Comparison of ENCODE assay signal across 15 mouse cellular contexts in genomic region chr16:87654016-87654575, GRCm38 (mm10). TPM values are rescaled to one million over a fixed set of nuclear protein-coding genes. Genes with fewer than 3 reads are reported as not detected.
DNase-seq lines count a peak whose midpoint lies in the region; ATAC-seq and TF ChIP-seq lines count a peak whose summit lies in the region.
"Had no signal": no experiment of that assay in that cellular context is flagged by ENCODE, and none has a peak within 500 bp of the region (broad histone marks: within the 10 kb centered on the region; RNA-seq: fewer than 3 reads in every experiment).

No protein-coding gene starts in this region.

- H3K27me3 ChIP-seq in intestine, embryonic 15.5 days (replicated peaks) = no peaks in the 10 kb centered on the region
- H3K27me3 ChIP-seq in intestine, embryonic 16.5 days (replicated peaks; ENCODE audit: control insufficient read depth, insufficient read depth, low read length) = no peaks in the 10 kb centered on the region
- H3K27me3 ChIP-seq in liver, embryonic 12.5 days (replicated peaks) = no peaks in the 10 kb centered on the region
- no peaks in the 10 kb centered on the region for H3K27me3 ChIP-seq in thymus, adult 2 months (ENCODE audit: control insufficient read depth, insufficient read depth, low read length)
- H3K27me3 ChIP-seq: embryonic facial prominence, embryonic 12.5 days; liver, embryonic 15.5 days had no signal

- H3K36me3 ChIP-seq in intestine, embryonic 15.5 days = no peaks in the 10 kb centered on the region
- H3K36me3 ChIP-seq in intestine, embryonic 16.5 days (ENCODE audit: control insufficient read depth, insufficient read depth, low read length) = no peaks in the 10 kb centered on the region
- no peaks in the 10 kb centered on the region for H3K36me3 ChIP-seq in liver, embryonic 12.5 days
- no peaks in the 10 kb centered on the region for H3K36me3 ChIP-seq in thymus, adult 2 months (ENCODE audit: control insufficient read depth, insufficient read depth, low read length)
- H3K36me3 ChIP-seq: embryonic facial prominence, embryonic 12.5 days; forebrain, embryonic 10.5 days; liver, embryonic 15.5 days; midbrain, embryonic 10.5 days had no signal

- no peak overlapping the region for H3K4me2 ChIP-seq in intestine, embryonic 15.5 days (replicated peaks)
- no peak overlapping the region for H3K4me2 ChIP-seq in intestine, embryonic 16.5 days (ENCODE audit: low read depth, low read length)
- no peak overlapping the region for H3K4me2 ChIP-seq in liver, embryonic 12.5 days
- H3K4me2 ChIP-seq: embryonic facial prominence, embryonic 12.5 days; liver, embryonic 15.5 days had no signal

- H3K4me1 ChIP-seq in intestine, embryonic 15.5 days (replicated peaks) = no peaks in the 10 kb centered on the region
- peaks cover 5% of the 10 kb centered on the region; the same call in 1 of the 2 replicates for H3K4me1 ChIP-seq in intestine, embryonic 16.5 days (ENCODE audit: control insufficient read depth, insufficient read depth, low read length)
- 0 out of 2 replicates have a peak, but pooled peaks cover 5% of the 10 kb centered on the region for H3K4me1 ChIP-seq in liver, embryonic 12.5 days
- H3K4me1 ChIP-seq in thymus, adult 2 months (replicated peaks; ENCODE audit: control insufficient read depth, insufficient read depth, low read length) = peaks cover 46% of the 10 kb centered on the region
- H3K4me1 ChIP-seq: embryonic facial prominence, embryonic 12.5 days; forebrain, embryonic 10.5 days; liver, embryonic 15.5 days had no signal

- no peak overlapping the region for H3K4me3 ChIP-seq in intestine, embryonic 15.5 days (replicated peaks)
- H3K4me3 ChIP-seq in intestine, embryonic 16.5 days (ENCODE audit: low read length) = no peak overlapping the region
- no peak overlapping the region for H3K4me3 ChIP-seq in liver, embryonic 12.5 days
- no peak overlapping the region for H3K4me3 ChIP-seq in thymus, adult 2 months (ENCODE audit: control insufficient read depth, insufficient read depth, low read length)
- H3K4me3 ChIP-seq: embryonic facial prominence, embryonic 12.5 days; forebrain, embryonic 10.5 days; layer of hippocampus, adult 2 months; liver, embryonic 15.5 days; midbrain, embryonic 10.5 days had no signal

- no peak overlapping the region for H3K9ac ChIP-seq in intestine, embryonic 15.5 days
- no peak overlapping the region for H3K9ac ChIP-seq in intestine, embryonic 16.5 days (ENCODE audit: low read depth, low read length)
- no peak overlapping the region for H3K9ac ChIP-seq in liver, embryonic 12.5 days
- H3K9ac ChIP-seq: embryonic facial prominence, embryonic 12.5 days; liver, embryonic 15.5 days had no signal

- DNase-seq in thymus, adult 2 months = peak; percentile 54
- DNase-seq in gastrocnemius, postnatal 25 days = no peak
- no peak for DNase-seq in gastrocnemius, postnatal 4 days (ENCODE audit: low spot score in 2 of 2)
- no peak for DNase-seq in right cerebral cortex, adult 2 months (ENCODE audit: low spot score in 2 of 2)
- DNase-seq: cerebellum, postnatal 10 days; heart, postnatal 10 days had no signal

- H3K9me3 ChIP-seq in intestine, embryonic 15.5 days = no peaks in the 10 kb centered on the region
- H3K9me3 ChIP-seq in intestine, embryonic 16.5 days (ENCODE audit: control insufficient read depth, low read length) = no peaks in the 10 kb centered on the region
- no peaks in the 10 kb centered on the region for H3K9me3 ChIP-seq in liver, embryonic 12.5 days (replicated peaks)
- H3K9me3 ChIP-seq: embryonic facial prominence, embryonic 12.5 days; forebrain, embryonic 10.5 days; liver, embryonic 15.5 days; midbrain, embryonic 10.5 days had no signal

- 58% methylated on average over 11 of the region's 11 CpGs for WGBS in intestine, embryonic 15.5 days
- WGBS in intestine, embryonic 16.5 days = 59% methylated on average over 11 of the region's 11 CpGs
- WGBS in liver, embryonic 12.5 days (ENCODE audit: insufficient replicate concordance) = 24% methylated on average over 11 of the region's 11 CpGs
- 8% methylated on average over 11 of the region's 11 CpGs for WGBS in thymus, adult 2 months

- H3K27ac ChIP-seq in intestine, embryonic 15.5 days = no peak overlapping the region
- no peak overlapping the region for H3K27ac ChIP-seq in intestine, embryonic 16.5 days (ENCODE audit: low read length)
- H3K27ac ChIP-seq in liver, embryonic 12.5 days = peak overlapping the region; percentile 28; the same call in 1 of the 2 replicates
- peak overlapping the region; percentile 70 for H3K27ac ChIP-seq in thymus, adult 2 months (ENCODE audit: control insufficient read depth, insufficient read depth, low read length)
- H3K27ac ChIP-seq: embryonic facial prominence, embryonic 12.5 days; forebrain, embryonic 10.5 days; layer of hippocampus, adult 2 months; liver, embryonic 15.5 days; midbrain, embryonic 10.5 days had no signal

- TF ChIP-seq POLR2A in thymus, adult 2 months (IDR thresholded peaks at IDR 0.05; ENCODE audit: control insufficient read depth, extremely low read depth, insufficient read depth, low read length, poor library complexity) = no peak

- TF ChIP-seq CTCF in thymus, adult 2 months (IDR thresholded peaks at IDR 0.05; ENCODE audit: borderline replicate concordance, control insufficient read depth, extremely low read depth, insufficient read depth, low read length, poor library complexity) = no peak

- ATAC-seq in intestine, embryonic 15.5 days = 0 out of 2 replicates have a peak, but pooled peaks have one; percentile 17
- ATAC-seq in intestine, embryonic 16.5 days = no peak
- peak; percentile 60 for ATAC-seq in CD4-positive, CD25-positive, alpha-beta regulatory T cell, adult 4 months
- ATAC-seq in liver, embryonic 12.5 days = no peak

RNA-seq across cellular contexts. Expression of gene Bach1, which starts 44.6 kb away (rescaled TPM):
- 17.4 and 19.7 TPM in 2 replicates for polyA plus RNA-seq in intestine, embryonic 15.5 days (2015; fragmentation: Nextera tagmentation; extraction: Ambion mirVana)
- polyA plus RNA-seq in intestine, embryonic 16.5 days (2015; fragmentation: Nextera tagmentation; extraction: Ambion mirVana) = 16.6 and 18.2 TPM in 2 replicates
- polyA plus RNA-seq in CD4-positive, CD25-positive, alpha-beta regulatory T cell, adult 4 months (2017; shearing (Covaris generic)) = 1 to 10 TPM; 3.4 to 3.9 TPM
- polyA plus RNA-seq in liver, embryonic 12.5 days (2016; fragmentation: Nextera tagmentation; extraction: Ambion mirVana) = 8.8 and 10.6 TPM in 2 replicates
- 40.2 and 45.4 TPM in 2 replicates for polyA plus RNA-seq in thymus, adult 2 months (2012; rRNA removed)
- 10 to 100 TPM; 13.8 to 18.0 TPM for total RNA-seq in gastrocnemius, postnatal 25 days (2021)
- 10 to 100 TPM; 22.7 to 24.8 TPM for total RNA-seq in gastrocnemius, postnatal 4 days (2021)

Comparison
In these comparisons a context has a peak if more than half of its experiments do, and no peak if none do; other contexts are left out.
1. ATAC-seq: peak in intestine, embryonic 15.5 days (single experiment) and CD4-positive, CD25-positive, alpha-beta regulatory T cell, adult 4 months (single experiment); none in intestine, embryonic 16.5 days (single experiment) and liver, embryonic 12.5 days (single experiment).
2. H3K27ac ChIP-seq: peak in liver, embryonic 12.5 days (single experiment) and thymus, adult 2 months (single experiment); none in intestine, embryonic 15.5 days (single experiment) and intestine, embryonic 16.5 days (single experiment).